Mouse (Mus musculus): Measurements from ENCODE around the gene Pik3cg.

The Pik3cg gene

DNA sequence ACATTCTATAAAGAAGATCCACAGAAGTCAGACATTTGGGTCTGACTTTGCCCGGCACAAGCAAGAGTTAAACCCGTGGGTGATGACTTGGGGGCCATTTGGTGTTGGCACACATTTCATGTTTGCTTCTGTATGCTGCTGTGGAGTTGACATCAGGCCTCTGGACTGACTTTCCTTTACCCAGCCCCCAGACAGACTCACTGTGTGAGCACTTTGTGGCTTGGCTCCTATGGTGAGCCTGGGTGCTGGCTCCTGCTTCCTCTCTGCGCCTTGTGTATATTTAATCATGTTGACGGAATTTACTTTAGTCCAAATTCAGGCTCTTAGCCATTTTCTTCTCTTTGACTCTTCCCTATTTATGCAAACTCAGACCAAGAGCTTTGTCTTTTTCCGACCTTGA lies 69.6 kb downstream of the Pik3cg start:
- DNase-seq, result peak; percentile 19

DNA sequence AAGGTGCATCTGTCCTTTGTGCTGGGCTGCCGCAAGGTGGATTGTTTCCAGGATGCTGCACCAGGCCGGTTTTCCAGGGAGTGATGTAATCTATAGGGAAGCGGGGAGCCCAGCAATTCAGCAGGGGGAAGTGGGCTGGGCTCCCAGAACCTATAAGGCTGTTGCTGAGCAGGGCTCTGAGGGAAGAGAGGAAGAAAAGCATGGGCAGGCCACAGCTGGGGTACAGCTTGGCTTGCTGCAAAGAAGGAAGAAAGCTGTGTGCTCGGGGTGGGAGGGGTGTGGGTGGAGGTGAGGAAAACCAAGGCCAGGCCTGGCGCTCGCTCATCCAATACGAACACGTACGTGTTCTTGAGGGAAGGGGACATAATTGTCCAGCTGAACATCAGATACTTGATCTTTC lies 70.1 kb downstream of the Pik3cg start:
- DNase-seq, result no peak

DNA sequence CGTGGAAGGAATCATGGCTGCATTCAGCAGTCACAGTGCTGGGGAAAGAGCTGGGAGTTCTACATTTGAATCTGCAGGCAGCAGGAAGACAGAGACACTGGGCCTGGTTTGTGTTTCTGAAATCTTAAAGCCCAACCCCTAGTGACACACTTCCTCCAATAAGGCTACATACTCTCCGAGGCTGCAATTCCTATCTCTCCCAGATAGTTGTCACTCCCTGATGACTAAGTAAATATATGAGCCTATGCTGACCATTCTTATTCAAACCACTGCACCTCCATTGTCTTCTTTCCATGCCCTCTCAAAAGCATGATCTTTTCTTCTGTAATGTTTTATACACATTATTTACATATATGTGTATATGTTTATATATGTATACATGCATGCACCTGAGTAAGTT lies 70.9 kb downstream of the Pik3cg start:
- DNase-seq, result no peak

DNA sequence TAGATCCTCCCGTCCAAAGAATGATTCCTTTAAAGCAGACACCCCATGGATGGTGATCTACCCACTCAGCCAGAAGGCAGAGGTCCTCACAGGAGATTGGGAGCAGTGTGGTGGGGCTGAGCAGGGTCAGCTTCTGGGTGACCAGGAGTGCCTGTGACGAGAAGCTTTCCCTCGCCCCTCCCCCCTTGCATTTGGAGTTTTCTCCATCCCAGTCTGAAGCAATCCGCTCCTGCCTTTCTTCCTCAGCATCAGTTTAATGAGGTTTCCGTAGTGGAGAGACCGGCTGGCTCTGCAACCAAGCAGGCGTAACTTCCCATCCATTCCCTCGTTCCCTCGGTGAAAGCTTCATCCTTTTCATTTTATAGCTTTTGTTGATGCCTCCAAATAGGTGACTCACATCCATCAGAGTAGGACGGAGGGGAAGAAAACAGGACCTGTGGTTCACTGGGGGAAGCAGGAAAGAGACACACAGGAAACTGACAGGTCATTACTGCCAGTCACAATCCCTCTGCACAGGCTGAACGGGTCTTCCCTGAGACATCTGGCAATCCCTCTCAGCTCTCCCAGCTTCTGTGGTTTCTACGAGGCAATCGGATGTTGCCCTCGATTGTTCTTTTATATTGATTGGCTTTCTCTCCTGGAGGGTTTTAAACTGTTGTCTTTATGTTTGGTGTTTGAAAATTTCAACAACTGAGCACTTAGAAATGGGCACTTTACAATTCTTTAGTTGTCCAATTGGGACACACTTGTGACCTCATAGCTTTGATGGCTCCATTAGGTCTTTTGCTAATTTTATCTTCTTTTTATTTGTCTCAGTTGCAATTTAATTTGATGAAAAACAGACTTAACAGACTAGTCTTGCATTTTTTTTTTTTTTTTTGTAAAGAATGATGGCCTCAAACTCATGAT lies 80.6 kb downstream of the Pik3cg start:
- DNase-seq, result no peak

DNA sequence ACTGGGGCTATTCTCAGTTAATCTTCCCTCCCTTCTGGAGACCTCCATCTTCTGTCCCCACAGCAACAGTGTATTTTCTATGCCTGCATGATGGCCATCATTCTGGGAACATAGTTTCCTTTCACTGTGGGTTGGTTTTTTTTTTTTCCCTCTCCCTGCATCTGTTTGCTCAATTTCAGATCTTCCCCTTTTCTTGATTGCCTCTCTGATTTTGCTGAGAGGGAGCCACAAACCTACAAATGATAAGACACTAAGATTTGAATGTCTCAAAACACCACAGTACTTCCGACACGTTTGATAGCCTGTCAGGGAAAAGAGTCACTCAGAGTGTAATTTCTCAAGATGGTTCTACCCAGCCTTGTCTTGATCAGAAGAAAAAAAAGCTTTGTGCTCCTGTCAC lies 81.3 kb downstream of the Pik3cg start:
- DNase-seq, result no peak

DNA sequence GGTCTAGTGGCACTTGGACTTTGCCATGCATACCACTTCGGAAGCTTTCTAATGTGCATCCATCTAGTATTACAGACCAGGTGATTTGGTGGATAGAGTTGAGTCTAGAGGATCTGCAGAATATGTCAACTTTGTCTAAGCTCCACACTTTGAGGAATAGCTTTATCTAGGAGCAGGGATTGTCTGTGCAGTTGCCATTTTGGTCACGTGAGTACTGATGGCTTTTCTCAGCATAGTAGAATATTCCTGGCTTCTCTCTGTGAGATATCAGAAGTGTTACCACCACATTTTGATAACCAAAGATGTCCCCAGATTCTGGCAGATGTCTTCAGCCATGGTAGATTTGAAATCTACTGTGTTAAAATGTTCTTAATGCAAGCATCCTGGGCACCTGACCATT lies 84.0 kb downstream of the Pik3cg start:
- no peak for DNase-seq

DNA sequence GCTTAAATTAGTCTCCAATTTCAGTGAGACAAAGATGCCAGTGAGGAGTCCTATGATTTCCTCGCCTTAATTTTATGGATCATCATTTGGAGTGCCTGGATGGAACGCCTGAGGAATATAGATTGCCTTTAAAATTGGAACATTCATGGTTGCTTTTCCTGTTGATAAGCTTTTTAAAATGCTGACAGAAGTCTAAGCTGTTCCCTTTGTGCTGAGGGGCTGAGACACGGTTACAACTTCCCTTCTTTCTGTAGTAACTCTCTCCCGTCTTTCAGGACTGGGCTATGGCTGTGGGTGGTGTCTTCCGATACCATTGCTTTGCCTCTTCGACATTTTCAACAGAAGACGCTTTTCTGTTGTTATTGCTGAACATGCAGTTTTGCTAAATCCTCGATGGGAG lies 84.4 kb downstream of the Pik3cg start:
- DNase-seq, result no peak

DNA sequence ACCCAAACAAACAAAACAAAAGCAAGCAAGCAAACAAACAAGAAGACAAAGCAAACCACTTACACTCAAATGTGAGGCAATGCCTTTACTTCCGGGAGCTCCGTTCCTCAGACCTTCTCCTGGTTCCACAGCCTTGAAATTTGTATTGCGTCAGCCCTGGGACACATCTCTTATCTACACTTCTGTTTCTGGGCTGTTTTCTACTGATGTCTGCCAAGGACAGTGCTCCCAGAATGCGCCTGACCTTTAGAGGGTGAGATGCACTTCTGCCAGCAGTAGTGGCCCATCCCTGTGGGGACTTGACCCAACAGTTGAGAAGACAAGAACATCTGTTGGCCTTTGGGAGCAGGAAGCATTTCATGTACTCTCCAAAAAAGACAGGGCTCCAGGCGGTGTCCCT lies 84.9 kb downstream of the Pik3cg start:
- no peak for DNase-seq
